Mouse (Mus musculus) ES-Bruce4 (cell line): ENCODE data around the gene Grm8.

ENCODE experiments used
- CTCF ChIP-seq: IDR thresholded peaks from one replicate; pipeline ENCODE4 v1.8.1; 2011; ENCODE audit warnings: low read depth, low read length
- EP300 ChIP-seq: IDR thresholded peaks from 2 replicates; pipeline ENCODE4 v1.6.1; 2011; ENCODE audit warnings: low read depth, low read length; ENCODE audit not compliant: insufficient read depth

DNA sequence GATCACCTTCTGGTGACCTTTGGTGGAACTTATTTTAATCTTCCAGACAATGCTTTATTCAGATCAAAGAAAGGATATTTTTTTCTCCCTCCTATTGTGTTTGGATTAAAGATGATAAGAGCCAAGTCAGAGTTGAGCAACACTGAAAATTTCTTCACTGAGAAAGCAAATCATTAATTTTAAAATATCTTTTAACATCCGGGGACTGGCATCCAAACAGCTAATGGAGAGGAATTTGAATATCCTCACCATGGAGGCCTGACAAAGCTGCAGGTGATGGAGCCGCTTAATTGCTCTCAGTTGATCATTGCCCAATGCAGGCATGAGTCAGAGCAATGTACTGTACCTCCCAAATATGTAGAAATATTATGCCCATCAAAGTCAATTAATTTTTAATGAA lies 83.0 kb downstream of the Grm8 start:
- TF ChIP-seq EP300 (no peak), CTCF (no peak)
